Mouse (Mus musculus) layer of hippocampus, adult 11-12 months (tissue): Measurements from ENCODE around the gene Rin3.
A peak's percentile ranks its signal among the peaks of the same experiment; 100 is the strongest.

Experiments
- DNase-seq: peaks from one replicate; pipeline ENCODE4 v3.0.0; 2022; ENCODE audit warnings: low spot score

Rin3 gene

GRCm38 (mm10) chr12:102370931-102371500 is 88.2 kb downstream of the Rin3 start:
- no peak for DNase-seq

- no peak for DNase-seq
Observed at GRCm38 (mm10) chr12:102372322-102372721, 89.5 kb downstream of the Rin3 start.

- DNase-seq, result no peak
Observed at GRCm38 (mm10) chr12:102382180-102382579, 99.3 kb downstream of the Rin3 start.

GRCm38 (mm10) chr12:102383288-102383687 is 100.4 kb downstream of the Rin3 start:
- no peak for DNase-seq

- DNase-seq, result peak; percentile 72
Observed at GRCm38 (mm10) chr12:102384819-102385218, 102.0 kb downstream of the Rin3 start.

GRCm38 (mm10) chr12:102387219-102387917 is 104.5 kb downstream of the Rin3 start:
- peak; percentile 92 for DNase-seq

- no peak for DNase-seq
Observed at GRCm38 (mm10) chr12:102390042-102390441, 107.2 kb downstream of the Rin3 start.

GRCm38 (mm10) chr12:102391109-102391508 is 108.3 kb downstream of the Rin3 start:
- DNase-seq, result no peak

- DNase-seq, result no peak
Observed at GRCm38 (mm10) chr12:102391982-102392381, 109.1 kb downstream of the Rin3 start.

- no peak for DNase-seq
Observed at GRCm38 (mm10) chr12:102394496-102394895, 111.6 kb downstream of the Rin3 start.

GRCm38 (mm10) chr12:102395537-102395936 is 112.7 kb downstream of the Rin3 start:
- DNase-seq, result peak; percentile 43

- no peak for DNase-seq
Observed at GRCm38 (mm10) chr12:102395998-102396991, 113.4 kb downstream of the Rin3 start.

- DNase-seq, result no peak
Observed at GRCm38 (mm10) chr12:102398588-102398987, 115.7 kb downstream of the Rin3 start.

- DNase-seq, result no peak
Observed at GRCm38 (mm10) chr12:102413171-102413570, 130.3 kb downstream of the Rin3 start.

- DNase-seq, result no peak
Observed at GRCm38 (mm10) chr12:102414686-102415085, 131.8 kb downstream of the Rin3 start.

GRCm38 (mm10) chr12:102416391-102416837 is 133.6 kb downstream of the Rin3 start:
- no peak for DNase-seq

GRCm38 (mm10) chr12:102416955-102417510 is 134.2 kb downstream of the Rin3 start:
- no peak for DNase-seq

- DNase-seq, result no peak
Observed at GRCm38 (mm10) chr12:102417701-102418100, 134.9 kb downstream of the Rin3 start.

- peak; percentile 46 for DNase-seq
Observed at GRCm38 (mm10) chr12:102419544-102419943, 136.7 kb downstream of the Rin3 start.

- DNase-seq, result no peak
Observed at GRCm38 (mm10) chr12:102420168-102420890, 137.5 kb downstream of the Rin3 start.

- DNase-seq, result no peak
Observed at GRCm38 (mm10) chr12:102422065-102422464, 139.2 kb downstream of the Rin3 start.
